Mouse (Mus musculus) heart, embryonic 12.5 days (tissue): ENCODE results near the gene Vav3. TPM values are rescaled to one million over a fixed set of nuclear protein-coding genes. Genes with fewer than 3 reads are reported as not detected.

Source experiments
- ATAC-seq: fragments of 200-750 bp; cut with Nextera tagmentation; 2 replicates; pipeline ENCODE4 v1.8.0; 2017; ENCODE audit warnings: moderate TSS enrichment, moderate library complexity; ENCODE audit not compliant: insufficient number of reproducible peaks, low FRiP score
- H3K27ac ChIP-seq: fragments of 300-500 bp; sonication (generic); 2 replicates; pipeline ENCODE4 v1.5.1; 2016; ENCODE audit warnings: mild to moderate bottlenecking, moderate library complexity; ENCODE audit not compliant: poor library complexity, severe bottlenecking
- H3K27me3 ChIP-seq: fragments of 300-500 bp; sonication (generic); replicated peaks from 2 replicates; pipeline ENCODE4 v1.6.1; 2016; ENCODE audit warnings: mild to moderate bottlenecking, moderate library complexity
- H3K36me3 ChIP-seq: fragments of 300-500 bp; sonication (generic); 2 replicates; pipeline ENCODE4 v1.6.1; 2016; ENCODE audit warnings: mild to moderate bottlenecking, moderate library complexity
- H3K4me1 ChIP-seq: fragments of 300-500 bp; sonication (generic); replicated peaks from 2 replicates; pipeline ENCODE4 v1.6.1; 2016; ENCODE audit warnings: mild to moderate bottlenecking
- H3K4me2 ChIP-seq: fragments of 300-500 bp; sonication (generic); 2 replicates; pipeline ENCODE4 v1.6.1; 2016; ENCODE audit warnings: mild to moderate bottlenecking, moderate library complexity
- H3K4me3 ChIP-seq: fragments of 300-500 bp; sonication (generic); 2 replicates; pipeline ENCODE4 v1.5.1; 2016; ENCODE audit warnings: mild to moderate bottlenecking
- H3K9ac ChIP-seq: fragments of 300-500 bp; sonication (generic); 2 replicates; pipeline ENCODE4 v1.6.1; 2016; ENCODE audit warnings: mild to moderate bottlenecking, moderate library complexity
- H3K9me3 ChIP-seq: fragments of 300-500 bp; sonication (generic); replicated peaks from 2 replicates; pipeline ENCODE4 v1.6.1; 2016; ENCODE audit warnings: mild to moderate bottlenecking, moderate library complexity
- WGBS: fragments of 180-500 bp; shearing (Covaris S2); methylation state at CpG from one replicate; pipeline ENCODE4 v1.1.7; 2016; 5-methylcytosine and 5-hydroxymethylcytosine counted together
- polyA plus RNA-seq: library from polyadenylated mRNA; unstranded; fragments of >200 nt; fragmentation: Nextera tagmentation; extraction: Ambion mirVana; gene quantifications from 2 replicates; pipeline ENCODE4 v1.2.1, GENCODE M21; 2016

The Vav3 gene
- polyA plus RNA-seq, 1 experiment from 2014 or later: 9.9 TPM

- Histone ChIP-seq H3K4me3 (no peak overlapping the region), H3K9ac (no peak overlapping the region), H3K9me3 (no peaks in the 10 kb centered on the region), H3K27ac (no peak overlapping the region), H3K36me3 (no peaks in the 10 kb centered on the region), H3K4me2 (no peak overlapping the region), H3K4me1 (no peaks in the 10 kb centered on the region), H3K27me3 (no peaks in the 10 kb centered on the region)
- no peak for ATAC-seq
- WGBS: 82% methylated on average over 1 of the region's 1 CpGs
Observed at GRCm38 (mm10) chr3:109639386-109639785, 298.9 kb downstream of the Vav3 start.

- H3K27ac ChIP-seq: no peak overlapping the region
- H3K36me3 ChIP-seq: no peaks in the 10 kb centered on the region
- 83% methylated on average over 4 of the region's 4 CpGs for WGBS
- no peak overlapping the region for H3K9ac ChIP-seq
- no peak overlapping the region for H3K4me3 ChIP-seq
- no peaks in the 10 kb centered on the region for H3K9me3 ChIP-seq
- no peak for ATAC-seq
- H3K4me2 ChIP-seq: no peak overlapping the region
- H3K4me1 ChIP-seq: no peaks in the 10 kb centered on the region
- no peaks in the 10 kb centered on the region for H3K27me3 ChIP-seq
Observed at GRCm38 (mm10) chr3:109640796-109641195, 300.3 kb downstream of the Vav3 start.

GRCm38 (mm10) chr3:109648242-109648641, 307.8 kb downstream of the Vav3 start:
- 83% methylated on average over 2 of the region's 2 CpGs for WGBS
- Histone ChIP-seq H3K27ac (no peak overlapping the region), H3K9me3 (no peaks in the 10 kb centered on the region), H3K36me3 (no peaks in the 10 kb centered on the region), H3K4me1 (no peaks in the 10 kb centered on the region), H3K4me2 (no peak overlapping the region), H3K27me3 (no peaks in the 10 kb centered on the region), H3K4me3 (no peak overlapping the region), H3K9ac (no peak overlapping the region)
- no peak for ATAC-seq

DNA sequence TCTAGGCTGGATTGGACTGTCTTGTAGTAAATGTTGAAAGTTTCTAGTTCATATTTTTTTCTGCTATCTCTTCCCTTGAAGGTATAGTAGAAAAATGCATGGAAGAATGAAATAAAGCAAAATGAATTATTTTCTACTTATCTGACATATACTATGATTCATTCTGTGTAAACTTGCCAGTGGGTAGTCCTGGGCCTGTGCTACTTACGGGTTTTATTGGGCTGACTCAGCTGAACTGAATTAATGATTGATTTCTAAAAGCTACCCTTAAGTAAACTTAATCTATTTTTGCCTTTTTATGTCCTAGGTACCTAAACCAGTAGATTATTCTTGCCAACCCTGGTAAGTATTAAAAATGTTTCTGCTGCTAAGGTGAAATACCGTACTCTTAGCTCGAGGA, 311.0 kb downstream of the Vav3 start:
- Histone ChIP-seq H3K4me1 (no peaks in the 10 kb centered on the region), H3K27me3 (no peaks in the 10 kb centered on the region), H3K36me3 (no peaks in the 10 kb centered on the region), H3K27ac (no peak overlapping the region), H3K4me2 (no peak overlapping the region), H3K4me3 (no peak overlapping the region), H3K9ac (no peak overlapping the region), H3K9me3 (no peaks in the 10 kb centered on the region)
- 85% methylated on average over 3 of the region's 3 CpGs for WGBS
- no peak for ATAC-seq

GRCm38 (mm10) chr3:109652860-109653631, 312.6 kb downstream of the Vav3 start:
- H3K27me3 ChIP-seq: no peaks in the 10 kb centered on the region
- H3K27ac ChIP-seq: no peak overlapping the region
- no peak overlapping the region for H3K9ac ChIP-seq
- no peak overlapping the region for H3K4me3 ChIP-seq
- ATAC-seq: no peak
- 84% methylated on average over 12 of the region's 12 CpGs for WGBS
- H3K4me2 ChIP-seq: no peak overlapping the region
- no peaks in the 10 kb centered on the region for H3K36me3 ChIP-seq
- no peaks in the 10 kb centered on the region for H3K9me3 ChIP-seq
- no peaks in the 10 kb centered on the region for H3K4me1 ChIP-seq

DNA sequence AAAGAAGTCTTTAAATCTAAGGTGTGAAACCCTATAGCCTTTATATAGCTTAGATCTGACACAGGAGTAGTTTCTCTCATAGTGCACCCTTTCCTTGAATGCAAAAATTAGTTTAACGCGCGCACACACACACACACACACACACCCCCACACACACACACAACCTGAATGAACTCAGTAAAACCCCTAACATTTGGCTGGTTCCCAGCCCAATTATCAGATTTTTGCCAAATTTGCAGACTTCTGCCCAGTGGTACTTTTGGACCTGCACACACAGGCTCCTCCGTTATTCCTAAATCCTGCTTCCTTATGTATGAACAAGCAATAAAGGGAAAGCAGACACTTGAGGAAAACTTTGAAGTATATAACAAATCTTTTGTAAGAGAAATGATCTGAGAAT, 313.9 kb downstream of the Vav3 start:
- no peak overlapping the region for H3K4me2 ChIP-seq
- 97% methylated on average over 4 of the region's 4 CpGs for WGBS
- H3K9me3 ChIP-seq: no peaks in the 10 kb centered on the region
- ATAC-seq: no peak
- no peak overlapping the region for H3K9ac ChIP-seq
- H3K27me3 ChIP-seq: no peaks in the 10 kb centered on the region
- H3K4me1 ChIP-seq: no peaks in the 10 kb centered on the region
- H3K4me3 ChIP-seq: no peak overlapping the region
- H3K36me3 ChIP-seq: no peaks in the 10 kb centered on the region
- no peak overlapping the region for H3K27ac ChIP-seq

DNA sequence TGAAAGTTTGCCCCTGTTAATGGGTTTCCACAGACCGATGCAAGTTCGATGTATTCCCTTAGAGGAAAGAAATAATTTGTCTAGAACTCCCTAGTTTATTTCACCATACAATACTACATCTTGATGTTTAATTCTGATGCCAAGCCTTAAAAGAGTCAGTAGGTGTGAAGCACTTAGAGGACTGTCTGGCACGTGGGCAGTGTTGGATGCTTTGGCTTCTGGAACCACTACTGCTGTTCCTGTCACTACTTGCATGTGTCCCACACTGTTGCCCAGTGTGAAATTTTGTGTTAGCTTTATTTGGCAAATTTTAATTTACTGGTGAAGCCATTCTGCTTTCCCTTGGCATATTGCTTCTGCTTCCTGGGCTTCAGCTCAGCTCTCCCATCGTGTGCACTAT, 331.3 kb downstream of the Vav3 start:
- 88% methylated on average over 4 of the region's 4 CpGs for WGBS
- H3K4me1 ChIP-seq: no peaks in the 10 kb centered on the region
- no peak overlapping the region for H3K9ac ChIP-seq
- no peaks in the 10 kb centered on the region for H3K36me3 ChIP-seq
- no peak for ATAC-seq
- no peak overlapping the region for H3K4me2 ChIP-seq
- no peak overlapping the region for H3K27ac ChIP-seq
- no peaks in the 10 kb centered on the region for H3K27me3 ChIP-seq
- no peaks in the 10 kb centered on the region for H3K9me3 ChIP-seq
- H3K4me3 ChIP-seq: no peak overlapping the region

DNA sequence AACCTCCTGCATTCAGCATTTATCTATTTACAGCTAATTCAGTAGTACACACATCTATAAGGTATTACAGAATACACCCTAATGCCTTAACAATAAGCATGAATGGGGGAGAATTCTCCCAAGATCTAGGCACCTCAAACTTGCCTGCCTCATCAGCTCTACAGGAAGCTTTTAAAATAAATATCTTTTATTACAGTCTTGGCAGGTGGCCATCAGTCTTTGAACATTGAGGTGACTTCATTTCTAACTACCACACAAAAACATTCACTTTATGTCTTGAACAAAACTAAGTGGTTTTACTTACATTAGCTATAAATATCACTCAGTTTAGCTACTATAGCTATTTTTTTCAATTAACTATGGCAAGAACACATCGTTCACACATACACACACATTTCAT, 332.5 kb downstream of the Vav3 start:
- no peaks in the 10 kb centered on the region for H3K9me3 ChIP-seq
- H3K36me3 ChIP-seq: no peaks in the 10 kb centered on the region
- no peak overlapping the region for H3K4me2 ChIP-seq
- no peak overlapping the region for H3K4me3 ChIP-seq
- no peaks in the 10 kb centered on the region for H3K4me1 ChIP-seq
- 86% methylated on average over 1 of the region's 1 CpGs for WGBS
- no peak overlapping the region for H3K9ac ChIP-seq
- ATAC-seq: no peak
- H3K27ac ChIP-seq: no peak overlapping the region
- H3K27me3 ChIP-seq: no peaks in the 10 kb centered on the region

GRCm38 (mm10) chr3:109680281-109680680, 339.8 kb downstream of the Vav3 start:
- Histone ChIP-seq H3K9me3 (no peaks in the 10 kb centered on the region), H3K36me3 (peaks cover 4% of the 10 kb centered on the region; the same call in 1 of the 2 replicates), H3K9ac (no peak overlapping the region), H3K27ac (no peak overlapping the region), H3K4me3 (no peak overlapping the region), H3K4me2 (no peak overlapping the region), H3K4me1 (no peaks in the 10 kb centered on the region), H3K27me3 (no peaks in the 10 kb centered on the region)
- 76% methylated on average over 2 of the region's 2 CpGs for WGBS
- ATAC-seq: no peak

DNA sequence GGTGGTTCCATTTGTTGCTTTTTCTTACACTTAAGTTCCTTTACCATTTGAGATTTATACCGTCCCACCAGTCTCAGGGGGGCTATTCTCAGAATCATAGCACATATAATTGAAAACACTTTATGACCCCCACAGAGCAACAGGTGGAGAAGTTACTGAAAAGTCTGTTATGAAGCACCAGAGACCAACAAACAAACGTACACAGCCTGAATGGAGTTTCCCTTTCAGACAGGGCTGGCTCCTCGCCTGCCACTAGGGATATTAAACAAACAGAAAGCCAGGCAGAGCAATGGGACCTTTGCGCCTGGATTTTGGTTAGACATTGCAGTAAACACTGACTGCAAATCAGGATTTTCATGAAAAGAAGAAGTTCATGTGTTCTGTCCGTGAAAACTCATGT, 341.4 kb downstream of the Vav3 start:
- no peaks in the 10 kb centered on the region for H3K9me3 ChIP-seq
- no peak overlapping the region for H3K4me2 ChIP-seq
- H3K4me3 ChIP-seq: no peak overlapping the region
- 84% methylated on average over 5 of the region's 5 CpGs for WGBS
- no peaks in the 10 kb centered on the region for H3K27me3 ChIP-seq
- no peak overlapping the region for H3K9ac ChIP-seq
- ATAC-seq: no peak
- H3K27ac ChIP-seq: no peak overlapping the region
- H3K36me3 ChIP-seq: peaks cover 4% of the 10 kb centered on the region; the same call in 1 of the 2 replicates
- H3K4me1 ChIP-seq: no peaks in the 10 kb centered on the region

DNA sequence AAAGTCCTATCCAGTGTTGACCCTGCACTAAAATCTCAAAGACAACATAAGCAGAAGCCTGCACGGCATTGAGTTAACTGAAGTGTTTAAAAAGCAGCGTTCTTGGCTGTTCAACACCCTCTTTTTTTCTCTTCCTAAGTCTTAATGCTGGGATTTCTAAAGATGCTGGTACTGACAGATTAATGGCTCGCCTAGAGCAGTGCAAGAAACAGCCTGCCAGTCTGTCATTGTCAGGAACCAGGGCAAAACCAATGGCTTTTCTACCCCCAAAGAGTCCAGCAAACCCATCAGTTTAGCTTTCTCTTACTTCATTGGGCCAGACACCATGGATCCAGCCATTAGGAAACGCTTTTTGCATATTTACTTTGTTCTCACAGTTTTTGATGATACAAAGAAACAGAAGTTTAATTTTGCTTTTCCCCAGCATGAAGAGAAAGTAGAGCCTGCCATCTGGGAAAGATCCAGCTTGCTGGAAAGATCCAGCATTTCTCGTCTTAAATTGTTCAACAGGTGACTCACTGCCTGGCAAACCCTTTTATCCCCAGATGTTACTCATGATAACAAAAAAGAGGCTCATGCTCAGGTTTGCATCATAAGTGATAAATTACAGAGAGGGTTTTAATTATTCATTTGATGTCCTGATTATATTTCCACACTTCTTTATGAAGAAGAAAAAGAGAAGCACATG, 343.3 kb downstream of the Vav3 start:
- no peaks in the 10 kb centered on the region for H3K27me3 ChIP-seq
- H3K4me1 ChIP-seq: no peaks in the 10 kb centered on the region
- H3K4me2 ChIP-seq: no peak overlapping the region
- 73% methylated on average over 5 of the region's 5 CpGs for WGBS
- no peak overlapping the region for H3K9ac ChIP-seq
- H3K27ac ChIP-seq: no peak overlapping the region
- ATAC-seq: no peak
- no peak overlapping the region for H3K4me3 ChIP-seq
- H3K9me3 ChIP-seq: no peaks in the 10 kb centered on the region
- H3K36me3 ChIP-seq: peaks cover 4% of the 10 kb centered on the region; the same call in 1 of the 2 replicates
